In genomic region chr10:60347768-60348610, GRCm38 (mm10) we compare ENCODE assay signal across 9 mouse cellular contexts. TPM values are rescaled to one million over a fixed set of nuclear protein-coding genes. Genes with fewer than 3 reads are reported as not detected.
DNase-seq lines count a peak whose midpoint lies in the region; ATAC-seq lines count a peak whose summit lies in the region.
"Had no signal": no experiment of that assay in that cellular context is flagged by ENCODE, and none has a peak within 500 bp of the region (broad histone marks: within the 10 kb centered on the region; RNA-seq: fewer than 3 reads in every experiment).

No protein-coding gene starts in this region.

- peak overlapping the region; percentile 50; the same call in 1 of the 2 replicates for H3K4me2 ChIP-seq in forebrain, embryonic 12.5 days
- no peak overlapping the region for H3K4me2 ChIP-seq in forebrain, embryonic 15.5 days (replicated peaks)
- peak overlapping the region; percentile 64 for H3K4me2 ChIP-seq in limb, embryonic 13.5 days (replicated peaks)
- H3K4me2 ChIP-seq in embryonic facial prominence, embryonic 15.5 days (replicated peaks) = peak overlapping the region; percentile 64; the same call in 1 of the 2 replicates

- H3K9ac ChIP-seq in forebrain, embryonic 12.5 days = no peak overlapping the region
- no peak overlapping the region for H3K9ac ChIP-seq in forebrain, embryonic 15.5 days (replicated peaks)
- H3K9ac ChIP-seq in limb, embryonic 13.5 days = no peak overlapping the region
- H3K9ac ChIP-seq in embryonic facial prominence, embryonic 15.5 days = no peak overlapping the region

- no peak overlapping the region for H3K27ac ChIP-seq in forebrain, embryonic 12.5 days
- no peak overlapping the region for H3K27ac ChIP-seq in forebrain, embryonic 15.5 days (replicated peaks)
- no peak overlapping the region; the same call in 1 of the 2 replicates for H3K27ac ChIP-seq in limb, embryonic 13.5 days
- no peak overlapping the region for H3K27ac ChIP-seq in limb, embryonic 10.5 days
- H3K27ac ChIP-seq in embryonic facial prominence, embryonic 15.5 days (replicated peaks) = no peak overlapping the region
- H3K27ac ChIP-seq in macrophage = peak overlapping the region; percentile 88

- peaks cover 36% of the 10 kb centered on the region for H3K27me3 ChIP-seq in forebrain, embryonic 12.5 days
- peaks cover 18% of the 10 kb centered on the region for H3K27me3 ChIP-seq in forebrain, embryonic 15.5 days
- peaks cover 26% of the 10 kb centered on the region for H3K27me3 ChIP-seq in limb, embryonic 13.5 days
- H3K27me3 ChIP-seq in limb, embryonic 10.5 days (ENCODE audit: low read depth, poor library complexity, severe bottlenecking) = peaks cover 27% of the 10 kb centered on the region
- H3K27me3 ChIP-seq in embryonic facial prominence, embryonic 15.5 days = peaks cover 4% of the 10 kb centered on the region; the same call in 1 of the 2 replicates

- peaks cover 62% of the 10 kb centered on the region for H3K79me2 ChIP-seq in macrophage (ENCODE audit: inconsistent target)

- peaks cover 41% of the 10 kb centered on the region for H3K4me1 ChIP-seq in forebrain, embryonic 12.5 days
- H3K4me1 ChIP-seq in forebrain, embryonic 15.5 days = peaks cover 20% of the 10 kb centered on the region
- H3K4me1 ChIP-seq in limb, embryonic 13.5 days = peaks cover 56% of the 10 kb centered on the region
- H3K4me1 ChIP-seq in limb, embryonic 10.5 days = peaks cover 63% of the 10 kb centered on the region
- H3K4me1 ChIP-seq in embryonic facial prominence, embryonic 15.5 days = peaks cover 48% of the 10 kb centered on the region

- no peak for ATAC-seq in forebrain, embryonic 12.5 days (ENCODE audit: low FRiP score)
- ATAC-seq in forebrain, embryonic 15.5 days (replicated peaks) = no peak
- no peak for ATAC-seq in limb, embryonic 13.5 days (ENCODE audit: low FRiP score, low read depth)
- ATAC-seq in embryonic facial prominence, embryonic 15.5 days (ENCODE audit: insufficient number of reproducible peaks, low FRiP score, low TSS enrichment, low read depth) = no peak
- no peak for ATAC-seq in granulocyte monocyte progenitor cell, adult 5-6 weeks (replicated peaks; ENCODE audit: poor library complexity, severe bottlenecking)

- H3K36me3 ChIP-seq in forebrain, embryonic 12.5 days (replicated peaks) = no peaks in the 10 kb centered on the region
- no peaks in the 10 kb centered on the region for H3K36me3 ChIP-seq in forebrain, embryonic 15.5 days
- H3K36me3 ChIP-seq in limb, embryonic 13.5 days = no peaks in the 10 kb centered on the region
- H3K36me3 ChIP-seq in limb, embryonic 10.5 days = no peaks in the 10 kb centered on the region
- no peaks in the 10 kb centered on the region for H3K36me3 ChIP-seq in embryonic facial prominence, embryonic 15.5 days
- peaks cover 15% of the 10 kb centered on the region; the same call in 1 of the 2 replicates for H3K36me3 ChIP-seq in macrophage (ENCODE audit: inconsistent target)

- H3K9me3 ChIP-seq in forebrain, embryonic 12.5 days = no peaks in the 10 kb centered on the region
- H3K9me3 ChIP-seq in forebrain, embryonic 15.5 days = no peaks in the 10 kb centered on the region
- H3K9me3 ChIP-seq in limb, embryonic 13.5 days = no peaks in the 10 kb centered on the region
- no peaks in the 10 kb centered on the region for H3K9me3 ChIP-seq in limb, embryonic 10.5 days (replicated peaks)
- no peaks in the 10 kb centered on the region for H3K9me3 ChIP-seq in embryonic facial prominence, embryonic 15.5 days (replicated peaks)

- H3K4me3 ChIP-seq in forebrain, embryonic 12.5 days (replicated peaks) = no peak overlapping the region
- H3K4me3 ChIP-seq in forebrain, embryonic 15.5 days = no peak overlapping the region
- H3K4me3 ChIP-seq in limb, embryonic 13.5 days = 0 out of 2 replicates have a peak overlapping the region, but pooled peaks have one; percentile 39
- H3K4me3 ChIP-seq in limb, embryonic 10.5 days = no peak overlapping the region
- H3K4me3 ChIP-seq in embryonic facial prominence, embryonic 15.5 days (replicated peaks) = peak overlapping the region; percentile 37; the same call in 1 of the 2 replicates
- peak overlapping the region; percentile 90 for H3K4me3 ChIP-seq in macrophage (ENCODE audit: inconsistent target)

- 32% methylated on average over 9 of the region's 9 CpGs for WGBS in forebrain, embryonic 12.5 days
- WGBS in forebrain, embryonic 15.5 days = 45% methylated on average over 9 of the region's 9 CpGs
- 50% methylated on average over 9 of the region's 9 CpGs for WGBS in limb, embryonic 13.5 days
- 43% methylated on average over 9 of the region's 9 CpGs for WGBS in limb, embryonic 10.5 days
- WGBS in embryonic facial prominence, embryonic 15.5 days = 46% methylated on average over 9 of the region's 9 CpGs
- WGBS in macrophage (ENCODE audit: missing documents) = 48% methylated on average over 9 of the region's 9 CpGs

- no peak for DNase-seq in limb, embryonic 10.5 days (ENCODE audit: low spot score)
- DNase-seq in right cerebral cortex, adult 2 months (ENCODE audit: low spot score in 2 of 2) = no peak

RNA-seq across cellular contexts. Expression of gene Vsir, which starts 1.3 kb away (rescaled TPM):
- 1.00 and 1.3 TPM in 2 replicates for polyA plus RNA-seq in forebrain, embryonic 12.5 days (2016; fragmentation: Nextera tagmentation; extraction: Ambion mirVana)
- polyA plus RNA-seq in forebrain, embryonic 15.5 days (2015; fragmentation: Nextera tagmentation; extraction: Ambion mirVana) = 1.4 and 2.4 TPM in 2 replicates
- polyA plus RNA-seq in limb, embryonic 13.5 days (2015; fragmentation: Nextera tagmentation; extraction: Ambion mirVana) = 1.9 and 2.0 TPM in 2 replicates
- 1.1 and 2.0 TPM in 2 replicates for polyA plus RNA-seq in limb, embryonic 10.5 days (2016; fragmentation: Nextera tagmentation; extraction: Ambion mirVana)
- 3.5 and 5.5 TPM in 2 replicates for polyA plus RNA-seq in embryonic facial prominence, embryonic 15.5 days (2015; fragmentation: Nextera tagmentation; extraction: Ambion mirVana)
- 100 to 1,000 TPM in 6 of 26 experiments, 10 to 100 TPM in 20; 10.8 to 164 (median 60.8) TPM for total RNA-seq in macrophage (2018; cell fraction: chromatin; rRNA removed)
- 100 to 1,000 TPM in 24 of 26 experiments, 10 to 100 TPM in 2; 90.4 to 273 (median 157) TPM for total RNA-seq in macrophage (2018; cell fraction: cytosol; rRNA removed)
- 100 to 1,000 TPM in 24 of 26 experiments, 10 to 100 TPM in 2; 88.2 to 317 (median 168) TPM for total RNA-seq in macrophage (2018; cell fraction: nucleus; rRNA removed)
- polyA plus RNA-seq in macrophage (2018) = 165 to 459 TPM (median 279 TPM) in 3 replicates
- total RNA-seq in granulocyte monocyte progenitor cell, adult 5-6 weeks (2014; fragmentation: Nextera tagmentation) = 45.9 and 57.9 TPM in 2 replicates
- total RNA-seq in granulocyte monocyte progenitor cell, adult 5-6 weeks (2017) = 108 and 143 TPM in 2 replicates

RNA-seq across cellular contexts. Expression of gene Gm17455, which starts 51.5 kb away (rescaled TPM):
- polyA plus RNA-seq in forebrain, embryonic 12.5 days (2016; fragmentation: Nextera tagmentation; extraction: Ambion mirVana) = 1.9 and 2.7 TPM in 2 replicates
- 4.9 and 6.9 TPM in 2 replicates for polyA plus RNA-seq in forebrain, embryonic 15.5 days (2015; fragmentation: Nextera tagmentation; extraction: Ambion mirVana)
- 0.79 and 1.0 TPM in 2 replicates for polyA plus RNA-seq in limb, embryonic 13.5 days (2015; fragmentation: Nextera tagmentation; extraction: Ambion mirVana)
- polyA plus RNA-seq in limb, embryonic 10.5 days (2016; fragmentation: Nextera tagmentation; extraction: Ambion mirVana) = 0.53 and 0.65 TPM in 2 replicates
- polyA plus RNA-seq in embryonic facial prominence, embryonic 15.5 days (2015; fragmentation: Nextera tagmentation; extraction: Ambion mirVana) = 1.3 and 2.3 TPM in 2 replicates
- 1 to 10 TPM in 6 of 26 experiments, under 1 TPM in 2, not detected in 18; 0.81 to 7.0 (median 1.4) TPM for total RNA-seq in macrophage (2018; cell fraction: chromatin; rRNA removed)
- total RNA-seq in macrophage (2018; cell fraction: cytosol; rRNA removed) = under 1 TPM in 7 of 26 experiments, not detected in 19; 0.14 to 0.59 (median 0.29) TPM
- 10 to 100 TPM in 1 of 26 experiments, 1 to 10 TPM in 9, under 1 TPM in 1, not detected in 15; 0.88 to 10.1 (median 1.5) TPM for total RNA-seq in macrophage (2018; cell fraction: nucleus; rRNA removed)
- polyA plus RNA-seq in macrophage (2018) = not detected in 3 replicates
- total RNA-seq in granulocyte monocyte progenitor cell, adult 5-6 weeks (2014; fragmentation: Nextera tagmentation) = not detected in 2 replicates
- not detected in 2 replicates for total RNA-seq in granulocyte monocyte progenitor cell, adult 5-6 weeks (2017)
- total RNA-seq: adrenal gland, adult 18-20 months had no signal

Comparison
In these comparisons a context has a peak if more than half of its experiments do, and no peak if none do; other contexts are left out.
1. H3K4me3 ChIP-seq: peak in limb, embryonic 13.5 days (single experiment), embryonic facial prominence, embryonic 15.5 days (single experiment) and macrophage (single experiment); none in forebrain, embryonic 12.5 days (single experiment), forebrain, embryonic 15.5 days (single experiment) and limb, embryonic 10.5 days (single experiment).
2. RNA of gene Vsir, which starts 1.3 kb away (polyA plus RNA-seq): 165 to 459 TPM in macrophage; 3.5 to 5.5 TPM in embryonic facial prominence, embryonic 15.5 days, 1.9 to 2.0 TPM in limb, embryonic 13.5 days, 1.4 to 2.4 TPM in forebrain, embryonic 15.5 days, 1.00 to 1.3 TPM in forebrain, embryonic 12.5 days and 1.1 to 2.0 TPM in limb, embryonic 10.5 days; every median in the first group is over 10 times any median in the second.